Mouse (Mus musculus) c-Kit-positive CD71-positive TER-119-positive erythroid progenitor cells, embryonic 14.5 days (primary cell): ENCODE results near the gene Cyp2d12.
"Not testable (repeated sequence)": the region's sequence is repeated elsewhere in the genome, so short reads cannot be mapped to it uniquely, and the experiment has no call there.

Source experiments
- DNase-seq: peaks from one replicate; pipeline ENCODE4 v3.0.0-alpha.2; 2013; ENCODE audit warnings: low spot score

Gene Cyp2d12

GRCm38 (mm10) chr15:82554531-82555230 lies at the start of gene Cyp2d12:
Gene Cyp2d12, plus strand, starts transcription at chr15:82555072.
- no peak for DNase-seq

DNA sequence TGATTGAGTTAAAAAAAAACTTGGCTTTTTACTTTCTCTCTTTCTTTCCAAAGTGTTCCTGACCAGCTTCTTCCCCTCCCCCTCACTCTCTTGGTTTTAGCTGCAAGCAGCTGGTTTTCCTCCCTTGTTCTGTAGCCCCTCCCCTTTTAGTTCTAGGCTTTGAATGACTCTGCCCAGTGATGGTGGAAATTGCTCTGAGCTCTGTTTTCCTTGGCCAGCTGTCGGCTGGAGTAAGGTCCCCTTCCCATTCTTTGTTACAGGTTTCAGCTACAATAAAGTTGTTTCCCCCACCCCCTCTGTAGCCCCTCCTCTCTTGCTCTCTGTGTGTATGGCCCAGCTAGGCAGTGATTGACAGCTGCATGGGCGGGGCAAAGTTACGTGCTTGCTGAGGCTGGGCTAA lies 47.9 kb upstream of the Cyp2d12 start:
- no peak for DNase-seq

DNA sequence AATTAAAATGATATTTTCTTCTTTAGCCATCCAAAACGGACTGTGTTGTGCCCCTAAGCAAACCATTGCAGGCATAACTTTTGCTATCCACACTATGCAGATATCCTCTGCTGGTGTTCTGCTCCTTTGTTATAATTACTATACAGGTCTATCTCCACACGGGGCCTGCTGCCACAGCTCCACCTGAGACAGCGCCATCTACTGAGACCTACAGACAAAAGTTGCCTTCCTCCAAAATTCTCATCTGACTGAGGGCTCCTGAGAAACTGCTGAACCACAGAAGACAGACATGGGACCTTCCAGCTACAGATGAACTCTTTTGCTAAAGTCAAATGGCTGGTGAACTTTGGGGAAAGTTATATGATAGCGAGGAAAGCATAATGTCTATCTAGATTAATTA lies 47.1 kb upstream of the Cyp2d12 start:
- DNase-seq: not testable (repeated sequence)

GRCm38 (mm10) chr15:82509495-82509894 lies 45.4 kb upstream of the Cyp2d12 start:
- not testable (repeated sequence) for DNase-seq

- DNase-seq: not testable (repeated sequence)
Measured at GRCm38 (mm10) chr15:82510500-82510899, 44.4 kb upstream of the Cyp2d12 start.

- DNase-seq: not testable (repeated sequence)
Measured at GRCm38 (mm10) chr15:82512111-82512510, 42.8 kb upstream of the Cyp2d12 start.

DNA sequence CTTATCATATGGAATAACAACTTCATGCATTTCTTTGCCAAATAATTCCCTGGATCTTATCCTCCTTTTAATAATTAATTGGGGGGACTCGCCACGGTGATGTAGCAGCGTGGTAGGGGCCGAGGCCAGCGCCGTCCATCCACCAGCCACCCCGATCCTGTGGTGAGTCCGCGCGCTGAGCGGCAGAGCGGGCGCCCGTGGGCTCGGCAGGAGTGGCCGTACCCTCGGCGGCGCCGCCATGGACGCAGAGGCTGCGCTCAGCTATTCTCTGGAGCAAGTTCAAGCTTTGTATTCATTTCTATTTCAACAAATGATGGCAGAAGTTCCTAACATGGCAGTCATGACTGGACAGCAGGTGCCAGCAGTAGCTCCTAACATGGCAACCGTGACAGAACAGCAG lies 38.7 kb upstream of the Cyp2d12 start:
- DNase-seq: not testable (repeated sequence)

GRCm38 (mm10) chr15:82527371-82527770 lies 27.5 kb upstream of the Cyp2d12 start:
- not testable (repeated sequence) for DNase-seq

GRCm38 (mm10) chr15:82532721-82533120 lies 22.2 kb upstream of the Cyp2d12 start:
- DNase-seq: not testable (repeated sequence)

GRCm38 (mm10) chr15:82542976-82543375 lies 11.9 kb upstream of the Cyp2d12 start:
- not testable (repeated sequence) for DNase-seq

- DNase-seq: not testable (repeated sequence)
Measured at GRCm38 (mm10) chr15:82544561-82544960, 10.3 kb upstream of the Cyp2d12 start.

DNA sequence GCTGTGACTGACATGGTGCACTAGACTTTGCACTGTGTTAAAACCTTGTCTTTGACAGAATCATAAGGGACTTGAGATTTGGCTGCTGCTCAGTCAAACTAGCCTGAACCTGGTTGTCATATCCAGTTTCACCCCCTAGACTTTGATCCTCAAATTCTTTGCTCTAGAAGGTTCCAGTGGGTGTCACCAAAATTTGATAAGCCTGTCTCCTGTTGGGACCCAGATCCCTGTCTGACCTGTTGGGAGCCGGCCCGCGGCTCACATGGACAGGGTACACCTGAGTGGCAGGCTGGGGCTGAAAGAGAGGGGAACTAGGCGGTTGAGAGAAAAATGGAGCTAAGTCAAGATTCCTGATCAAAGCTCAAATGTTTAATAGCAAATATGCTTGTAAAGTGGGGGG lies 7.1 kb upstream of the Cyp2d12 start:
- DNase-seq: not testable (repeated sequence)

DNA sequence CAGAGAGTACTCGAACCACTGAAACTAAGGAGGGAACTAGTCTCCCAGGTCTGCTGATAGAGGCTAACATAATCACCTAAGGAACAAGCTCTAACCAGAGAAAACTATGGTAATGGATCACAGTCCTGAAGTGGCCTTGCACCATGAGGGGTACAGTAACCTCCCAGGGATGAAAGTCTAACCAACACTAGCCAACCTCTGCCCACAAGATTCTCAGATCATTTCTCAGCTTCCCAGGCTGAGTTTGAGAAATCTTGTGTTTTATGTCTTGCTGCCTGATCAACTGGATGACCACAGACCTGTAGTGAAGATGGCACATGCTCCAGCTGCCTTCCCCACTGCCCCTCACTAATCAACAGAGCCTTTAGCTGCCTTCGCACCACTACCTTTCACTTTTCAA lies 1.7 kb upstream of the Cyp2d12 start:
- not testable (repeated sequence) for DNase-seq

GRCm38 (mm10) chr15:82572856-82573255 lies 18.0 kb downstream of the Cyp2d12 start:
- no peak for DNase-seq

DNA sequence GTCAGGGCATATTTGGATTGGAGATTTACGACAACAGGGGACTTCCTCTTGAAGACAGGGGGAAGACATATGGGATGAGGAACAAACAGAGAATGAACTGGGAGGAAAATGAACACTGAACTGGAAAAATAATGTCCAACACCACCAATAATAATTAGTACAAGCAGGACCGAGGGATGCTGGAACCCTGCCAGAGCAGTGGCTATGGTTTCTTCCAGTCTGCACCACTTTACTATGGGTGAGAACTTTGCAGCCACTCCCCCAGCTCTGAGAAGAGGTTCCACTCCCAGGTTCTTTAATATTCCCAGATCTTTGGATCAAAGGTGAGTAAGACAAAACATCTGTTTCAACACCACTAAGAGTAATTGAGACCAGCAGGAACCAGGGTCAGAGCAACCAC lies 24.2 kb downstream of the Cyp2d12 start:
- no peak for DNase-seq

GRCm38 (mm10) chr15:82582621-82583020 lies 27.7 kb downstream of the Cyp2d12 start:
- DNase-seq: no peak
